Mouse (Mus musculus) liver, embryonic 11.5 days (tissue): ENCODE data around the gene 9130213A22Rik. TPM values are rescaled to one million over a fixed set of nuclear protein-coding genes. Genes with fewer than 3 reads are reported as not detected.

Experiments used
- ATAC-seq: fragments of 200-750 bp; cut with Nextera tagmentation; replicated peaks from 2 replicates; pipeline ENCODE4 v1.8.0; 2017; ENCODE audit warnings: moderate number of reproducible peaks, mild to moderate bottlenecking, moderate TSS enrichment, moderate library complexity; ENCODE audit not compliant: low FRiP score
- DNase-seq: peaks from one replicate; pipeline ENCODE4 v3.0.0-alpha.2; 2017; ENCODE audit warnings: low spot score
- H3K27ac ChIP-seq: fragments of 300-500 bp; sonication (generic); 2 replicates; pipeline ENCODE4 v1.5.1; 2014; ENCODE audit warnings: mild to moderate bottlenecking, low read depth, low read length, control low read depth
- H3K27me3 ChIP-seq: fragments of 300-500 bp; sonication (generic); replicated peaks from 2 replicates; pipeline ENCODE4 v1.6.1; 2014; ENCODE audit warnings: low read length, mixed read lengths; ENCODE audit not compliant: control insufficient read depth, insufficient read depth
- H3K36me3 ChIP-seq: fragments of 300-500 bp; sonication (generic); 2 replicates; pipeline ENCODE4 v1.6.1; 2014; ENCODE audit warnings: mild to moderate bottlenecking, low read length, moderate library complexity, mixed read lengths; ENCODE audit not compliant: control insufficient read depth, insufficient read depth
- H3K4me1 ChIP-seq: fragments of 300-500 bp; sonication (generic); replicated peaks from 2 replicates; pipeline ENCODE4 v1.6.1; 2014; ENCODE audit warnings: low read length, mixed read lengths; ENCODE audit not compliant: control insufficient read depth, insufficient read depth
- H3K4me2 ChIP-seq: fragments of 300-500 bp; sonication (generic); 2 replicates; pipeline ENCODE4 v1.6.1; 2014; ENCODE audit warnings: mild to moderate bottlenecking, control low read depth, moderate library complexity
- H3K4me3 ChIP-seq: fragments of 300-500 bp; sonication (generic); 2 replicates; pipeline ENCODE4 v1.5.1; 2014; ENCODE audit warnings: low read depth, low read length, control low read depth
- H3K9ac ChIP-seq: fragments of 300-500 bp; sonication (generic); 2 replicates; pipeline ENCODE4 v1.6.1; 2014; ENCODE audit warnings: low read depth, low read length, control low read depth
- H3K9me3 ChIP-seq: fragments of 300-500 bp; sonication (generic); 2 replicates; pipeline ENCODE4 v1.6.1; 2016; ENCODE audit warnings: low read length, inconsistent platforms, mixed read lengths; ENCODE audit not compliant: control insufficient read depth
- WGBS: fragments of 180-500 bp; shearing (Covaris S2); extraction: QIAGEN DNeasy Blood & Tissue Kit; methylation state at CpG from one replicate; pipeline ENCODE4 v1.1.7; 2014; 5-methylcytosine and 5-hydroxymethylcytosine counted together
- polyA plus RNA-seq: library from polyadenylated mRNA; unstranded; fragments of >200 nt; fragmentation: Nextera tagmentation; extraction: Ambion mirVana; gene quantifications from 2 replicates; pipeline ENCODE4 v1.2.1, GENCODE M21; 2014

9130213A22Rik gene
- polyA plus RNA-seq, 1 experiment from 2014 or later: 0.10 TPM

DNA sequence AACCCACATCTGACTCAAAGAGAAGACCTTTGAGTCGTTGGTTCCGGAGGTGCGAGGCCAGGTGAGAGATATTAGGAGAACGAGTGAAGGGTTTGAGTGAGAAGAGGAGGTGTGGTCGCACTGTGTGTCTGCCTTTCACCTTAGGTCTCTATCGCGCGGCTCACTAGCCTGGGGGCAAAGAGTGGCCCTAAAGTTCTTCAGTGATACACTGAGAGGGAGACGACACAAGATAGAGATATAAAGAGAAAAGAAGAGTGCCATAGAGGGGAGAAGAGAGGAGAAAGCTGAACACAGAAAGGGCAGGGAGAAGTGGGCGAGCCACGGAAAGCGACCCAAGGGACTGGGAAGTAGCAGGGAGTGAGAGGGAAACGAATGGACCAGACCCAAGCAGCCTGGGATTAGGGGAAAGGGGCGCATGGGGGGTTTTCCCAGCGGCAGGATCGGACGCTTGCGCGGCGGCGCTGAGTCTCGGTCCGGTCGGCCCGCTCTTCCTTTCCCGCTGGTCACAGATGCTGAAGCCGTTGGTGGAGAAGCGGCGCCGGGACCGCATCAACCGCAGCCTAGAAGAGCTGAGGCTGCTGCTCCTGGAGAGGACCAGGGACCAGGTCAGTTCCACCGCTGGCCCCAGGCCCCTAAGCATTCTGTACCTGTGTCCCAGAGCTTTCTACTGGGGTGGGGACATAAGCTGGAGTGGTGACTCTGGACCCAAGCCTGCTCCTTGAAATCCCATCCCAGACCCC lies 1.2 kb downstream of the 9130213A22Rik start:
- Histone ChIP-seq H3K9me3 (no peaks in the 10 kb centered on the region), H3K27me3 (peaks cover 7% of the 10 kb centered on the region), H3K27ac (no peak overlapping the region), H3K9ac (peak overlapping the region; percentile 21), H3K36me3 (no peaks in the 10 kb centered on the region), H3K4me2 (peak overlapping the region; percentile 99), H3K4me3 (peak overlapping the region; percentile 80), H3K4me1 (peaks cover 41% of the 10 kb centered on the region)
- no peak for ATAC-seq
- WGBS: 2% methylated on average over 33 of the region's 33 CpGs
- DNase-seq: peak; percentile 67

GRCm38 (mm10) chr11:69120221-69121000 lies 2.0 kb downstream of the 9130213A22Rik start, which contains the start of gene Hes7:
Hes7 (plus strand) TSS chr11:69120404.
- H3K27ac ChIP-seq: no peak within 1 kb of the TSS

GRCm38 (mm10) chr11:69119446-69120155 lies 2.8 kb downstream of the 9130213A22Rik start:
- Histone ChIP-seq H3K4me1 (peaks cover 37% of the 10 kb centered on the region), H3K27me3 (peaks cover 7% of the 10 kb centered on the region), H3K9me3 (no peaks in the 10 kb centered on the region), H3K27ac (no peak overlapping the region), H3K9ac (no peak overlapping the region), H3K4me3 (peak overlapping the region; percentile 80), H3K36me3 (no peaks in the 10 kb centered on the region), H3K4me2 (peak overlapping the region; percentile 99)
- DNase-seq (no peak), ATAC-seq (no peak)
- 38% methylated on average over 14 of the region's 14 CpGs for WGBS

More at GRCm38 (mm10) chr11:69120221-69121000, 2.0 kb downstream of the 9130213A22Rik start, which contains the start of gene Hes7:
- no peaks in the 10 kb centered on the region for H3K9me3 ChIP-seq
- H3K36me3 ChIP-seq: no peaks in the 10 kb centered on the region
- peak within 1 kb of the TSS; percentile 99 for H3K4me2 ChIP-seq
- DNase-seq: peak; percentile 63
- peak within 1 kb of the TSS; percentile 80 for H3K4me3 ChIP-seq
- H3K27me3 ChIP-seq: peaks cover 7% of the 10 kb centered on the region
- no peak for ATAC-seq
- peaks cover 37% of the 10 kb centered on the region for H3K4me1 ChIP-seq
- WGBS: 1% methylated on average over 27 of the region's 27 CpGs
- peak within 1 kb of the TSS; percentile 47 for H3K9ac ChIP-seq

GRCm38 (mm10) chr11:69118765-69119164 lies 3.6 kb downstream of the 9130213A22Rik start:
- 1% methylated on average over 15 of the region's 15 CpGs for WGBS
- 0 out of 2 replicates have a peak, but pooled peaks have one; percentile 50 for ATAC-seq
- H3K9me3 ChIP-seq: no peaks in the 10 kb centered on the region
- H3K27ac ChIP-seq: no peak overlapping the region
- no peaks in the 10 kb centered on the region for H3K36me3 ChIP-seq
- H3K9ac ChIP-seq: peak overlapping the region; percentile 79; the same call in 1 of the 2 replicates
- peak overlapping the region; percentile 99 for H3K4me2 ChIP-seq
- H3K4me1 ChIP-seq: peaks cover 37% of the 10 kb centered on the region
- H3K27me3 ChIP-seq: peaks cover 7% of the 10 kb centered on the region
- peak; percentile 90 for DNase-seq
- peak overlapping the region; percentile 80 for H3K4me3 ChIP-seq

DNA sequence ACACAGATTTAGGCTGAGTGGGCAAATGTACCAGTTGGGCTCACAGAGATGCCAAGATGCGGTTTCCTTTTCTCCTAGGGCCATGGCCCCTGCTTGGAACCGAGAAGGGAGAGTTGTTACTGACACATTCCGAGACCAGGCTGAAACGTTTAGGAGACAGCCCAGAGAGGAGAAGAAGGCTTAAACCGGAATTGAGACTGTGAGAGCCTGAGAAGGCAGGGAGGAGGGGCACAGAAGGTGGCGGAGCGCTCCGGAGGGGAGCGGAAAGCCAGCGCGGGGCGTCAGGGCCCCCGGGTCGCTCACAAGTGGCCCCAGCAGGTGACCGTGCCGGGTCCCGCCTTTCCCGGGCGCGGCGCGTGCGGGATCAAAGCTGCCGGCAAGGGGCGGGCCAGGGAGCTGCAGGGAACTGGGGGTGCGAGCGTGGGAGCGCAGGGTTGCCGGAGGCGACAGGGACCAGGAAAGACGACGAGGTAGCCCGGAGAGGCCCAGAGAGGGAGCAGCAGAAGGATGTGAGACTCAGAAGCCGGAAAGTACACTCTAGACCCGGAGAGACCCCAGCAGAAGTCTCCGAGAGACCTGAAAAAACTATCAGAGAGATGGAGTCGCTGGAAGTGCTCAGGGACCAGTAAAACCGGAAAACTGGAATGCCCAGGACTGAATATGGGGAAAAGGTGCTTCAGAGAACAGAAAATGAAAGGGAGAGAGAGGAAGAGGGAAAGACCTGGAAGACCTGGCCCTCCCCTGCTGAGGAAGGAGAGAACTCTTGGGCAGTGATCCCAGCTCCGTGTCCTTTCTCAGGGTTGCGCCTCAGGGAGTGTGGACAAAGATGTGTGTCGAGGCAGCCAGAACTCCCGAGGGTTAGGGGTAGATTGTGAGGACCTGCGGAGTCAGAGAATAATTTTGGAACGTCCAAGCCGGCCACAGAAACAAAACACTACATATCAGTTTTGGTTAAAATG lies 4.4 kb downstream of the 9130213A22Rik start:
- ATAC-seq (peak; percentile 37), DNase-seq (peak; percentile 75)
- peaks cover 7% of the 10 kb centered on the region for H3K27me3 ChIP-seq
- H3K27ac ChIP-seq: peak overlapping the region; percentile 60
- WGBS: under 1% methylated on average over 45 of the region's 45 CpGs
- no peaks in the 10 kb centered on the region for H3K9me3 ChIP-seq
- peak overlapping the region; percentile 80 for H3K4me3 ChIP-seq
- no peaks in the 10 kb centered on the region for H3K36me3 ChIP-seq
- peak overlapping the region; percentile 99 for H3K4me2 ChIP-seq
- peak overlapping the region; percentile 79 for H3K9ac ChIP-seq
- H3K4me1 ChIP-seq: peaks cover 37% of the 10 kb centered on the region

DNA sequence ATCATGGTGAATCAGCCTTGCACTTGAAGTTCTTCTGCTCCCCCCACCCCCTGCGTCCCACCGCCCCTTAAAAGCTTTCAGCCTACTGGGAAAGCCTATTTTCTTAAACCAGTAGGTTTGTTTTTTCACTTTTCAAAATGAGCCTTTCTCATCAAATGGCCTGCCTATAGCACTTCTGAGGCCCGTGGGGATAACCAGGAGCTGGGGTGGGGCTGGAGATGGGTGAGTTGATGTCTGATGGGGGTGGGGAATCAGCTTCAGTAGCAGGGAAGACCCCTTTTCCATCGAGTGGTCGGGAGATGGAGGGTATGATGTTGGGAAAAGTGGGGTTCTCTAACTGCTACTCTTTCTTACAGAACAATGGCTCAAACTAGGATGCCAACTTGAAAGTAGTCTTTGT lies 5.5 kb downstream of the 9130213A22Rik start:
- Histone ChIP-seq H3K27me3 (peaks cover 7% of the 10 kb centered on the region), H3K27ac (no peak overlapping the region), H3K4me1 (peaks cover 38% of the 10 kb centered on the region), H3K4me2 (peak overlapping the region; percentile 99), H3K36me3 (no peaks in the 10 kb centered on the region), H3K9ac (no peak overlapping the region), H3K4me3 (peak overlapping the region; percentile 80; the same call in 1 of the 2 replicates), H3K9me3 (no peaks in the 10 kb centered on the region)
- ATAC-seq: no peak
- DNase-seq: no peak
- WGBS: 54% methylated on average over 5 of the region's 5 CpGs

DNA sequence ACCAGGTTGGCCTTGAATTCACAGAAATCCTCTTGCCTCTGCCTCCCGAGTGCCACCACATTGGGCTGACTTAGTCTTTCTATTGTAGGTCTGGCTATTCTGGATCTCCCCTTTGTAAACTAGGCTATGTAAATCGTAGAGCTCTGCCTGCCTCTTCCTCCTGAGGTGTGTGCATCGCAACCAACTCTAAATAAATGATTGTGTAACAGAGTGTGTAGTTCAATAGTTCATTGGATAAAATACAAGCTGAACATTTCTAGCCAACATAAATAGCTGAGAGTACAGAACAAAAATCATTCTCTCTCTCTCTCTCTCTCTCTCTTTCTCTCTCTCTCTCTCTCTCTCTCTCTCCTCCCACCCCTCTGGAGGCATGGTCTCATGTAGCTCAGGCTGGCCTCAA lies 7.8 kb downstream of the 9130213A22Rik start:
- peaks cover 27% of the 10 kb centered on the region for H3K4me1 ChIP-seq
- H3K9me3 ChIP-seq: no peaks in the 10 kb centered on the region
- no peaks in the 10 kb centered on the region for H3K36me3 ChIP-seq
- no peak overlapping the region for H3K9ac ChIP-seq
- peaks cover under 1% of the 10 kb centered on the region; the same call in 1 of the 2 replicates for H3K27me3 ChIP-seq
- no peak for ATAC-seq
- no peak overlapping the region for H3K27ac ChIP-seq
- H3K4me3 ChIP-seq: no peak overlapping the region
- H3K4me2 ChIP-seq: no peak overlapping the region
- no peak for DNase-seq
- 65% methylated on average over 3 of the region's 3 CpGs for WGBS
